Mouse (Mus musculus) liver (tissue): Measurements from ENCODE around the gene Homer3.

Experiments used
- DNase-seq: peaks from one replicate; pipeline ENCODE4 v3.0.0-alpha.2; 2020; ENCODE audit warnings: mixed read lengths

Gene Homer3

GRCm38 (mm10) chr8:70282603-70283135, at the start of gene Homer3:
Gene Homer3 (plus strand): TSS chr8:70282827.
- DNase-seq = peak; percentile 86

DNA sequence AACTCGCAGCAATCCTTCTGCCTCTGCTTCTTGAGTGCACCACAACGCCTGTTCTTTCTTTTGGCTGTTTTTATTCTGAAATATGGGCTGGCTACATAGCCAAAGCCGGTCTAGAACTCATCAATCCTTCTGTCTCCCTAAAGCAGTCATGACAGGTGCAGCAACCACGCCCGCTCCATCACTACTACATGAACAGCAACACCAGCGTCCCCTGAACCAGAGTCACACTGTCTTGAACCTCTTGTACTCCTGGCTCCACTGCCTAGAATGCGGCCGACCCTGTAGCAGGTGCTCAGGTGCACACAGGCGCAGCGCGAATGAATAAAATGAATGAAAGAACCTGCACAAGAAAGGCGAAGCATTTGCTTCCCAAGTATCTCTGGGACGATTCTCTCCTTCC, 49.0 kb upstream of the Homer3 start:
- DNase-seq = no peak

DNA sequence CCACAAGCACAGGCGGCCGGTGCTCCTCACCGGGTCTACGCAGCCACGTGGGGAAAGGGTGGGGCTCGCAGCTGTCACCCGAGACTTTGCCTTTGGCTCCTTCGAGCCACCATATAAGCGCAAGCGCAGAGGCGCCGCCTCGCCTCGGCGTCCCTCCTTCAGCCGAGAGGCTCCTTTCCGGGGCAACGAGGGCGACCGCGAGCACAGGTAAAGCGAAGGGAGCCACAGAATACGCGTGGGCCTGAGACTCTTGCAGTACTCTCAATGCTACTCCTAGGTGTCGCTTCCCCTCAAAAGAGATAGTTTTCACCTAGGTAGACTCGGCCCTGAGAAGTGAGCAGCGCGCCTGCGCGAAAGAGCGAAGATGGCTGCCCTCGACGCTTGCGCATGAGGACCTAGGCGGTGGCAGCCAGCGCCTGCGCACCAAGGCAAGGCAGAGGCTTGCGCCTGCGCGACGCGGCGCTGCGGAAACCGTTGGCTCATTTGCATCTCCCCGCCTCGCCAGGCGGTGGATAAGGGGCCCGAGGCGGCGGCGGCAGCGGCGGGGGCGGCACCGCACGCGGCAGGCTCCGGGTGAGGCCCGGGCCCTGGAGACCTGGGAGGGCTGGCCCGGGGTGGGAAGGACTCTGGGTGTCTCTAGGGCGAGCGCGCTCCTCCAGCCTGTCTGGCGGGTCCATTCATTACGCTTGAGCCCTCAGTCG, 48.4 kb upstream of the Homer3 start, which contains the start of the genes Sugp2 and Armc6:
Sugp2 (plus strand) TSS at position 147 of the 701 bp plus-strand sequence.
Armc6 (minus strand) TSS at position 387 of the 701 bp plus-strand sequence.
- DNase-seq = peak; percentile 97

DNA sequence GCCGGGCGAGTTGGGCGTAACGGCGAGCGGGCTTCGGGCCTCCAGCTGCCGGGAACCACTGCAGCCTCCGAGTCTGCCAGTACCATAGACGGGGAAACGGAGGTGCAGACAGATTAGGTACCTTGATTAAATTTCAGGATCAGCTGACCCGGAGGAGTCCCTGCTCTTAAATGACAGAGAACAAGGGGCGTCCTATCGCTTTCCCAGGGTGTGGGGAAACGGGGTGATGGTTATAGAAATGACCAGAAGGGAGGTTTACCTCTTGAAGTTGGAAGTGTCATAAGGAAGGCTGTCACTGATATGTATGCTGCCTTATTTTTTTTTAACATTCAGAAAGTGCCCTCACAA, 47.9 kb upstream of the Homer3 start:
- DNase-seq = no peak

DNA sequence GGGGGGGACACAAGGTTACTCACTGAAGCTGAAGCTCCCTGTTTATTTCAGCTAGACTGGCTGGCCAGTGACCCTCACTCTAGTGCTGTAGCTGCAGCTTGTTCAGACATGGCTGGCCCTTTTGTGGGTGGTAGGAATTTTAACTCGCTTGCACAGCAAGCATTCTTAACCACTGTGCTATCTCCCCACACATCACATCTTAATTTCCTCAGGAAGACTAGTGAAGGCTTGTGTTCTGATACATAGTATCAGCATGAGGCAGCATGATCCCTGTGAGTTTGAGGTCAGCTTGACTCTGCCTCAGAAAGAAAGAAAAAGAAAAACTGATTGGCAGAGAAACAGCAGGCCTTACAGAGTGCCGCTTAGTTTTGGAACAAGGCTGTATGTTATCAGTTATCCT, 44.8 kb upstream of the Homer3 start:
- no peak for DNase-seq

GRCm38 (mm10) chr8:70240642-70241041, 42.0 kb upstream of the Homer3 start:
- DNase-seq = no peak

DNA sequence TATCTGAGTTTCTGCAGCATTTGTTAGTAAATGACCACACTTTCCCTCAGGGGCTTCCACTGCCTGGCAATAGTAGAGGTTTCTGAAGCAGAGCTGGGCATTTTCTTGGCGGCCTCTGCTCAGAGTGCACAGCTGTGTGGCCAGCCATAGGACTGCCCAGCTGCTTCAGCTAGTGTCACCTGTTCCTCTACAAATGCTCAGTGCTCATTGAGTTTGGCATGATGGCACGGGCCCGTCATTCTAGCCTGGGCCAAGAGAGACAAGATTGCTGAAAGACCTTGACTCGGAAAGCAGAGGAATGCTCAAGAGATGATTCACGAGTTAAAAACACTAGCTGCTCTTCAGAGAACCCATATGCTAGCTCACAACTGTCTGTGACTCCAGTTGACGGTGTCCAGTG, 36.0 kb upstream of the Homer3 start:
- DNase-seq = no peak

DNA sequence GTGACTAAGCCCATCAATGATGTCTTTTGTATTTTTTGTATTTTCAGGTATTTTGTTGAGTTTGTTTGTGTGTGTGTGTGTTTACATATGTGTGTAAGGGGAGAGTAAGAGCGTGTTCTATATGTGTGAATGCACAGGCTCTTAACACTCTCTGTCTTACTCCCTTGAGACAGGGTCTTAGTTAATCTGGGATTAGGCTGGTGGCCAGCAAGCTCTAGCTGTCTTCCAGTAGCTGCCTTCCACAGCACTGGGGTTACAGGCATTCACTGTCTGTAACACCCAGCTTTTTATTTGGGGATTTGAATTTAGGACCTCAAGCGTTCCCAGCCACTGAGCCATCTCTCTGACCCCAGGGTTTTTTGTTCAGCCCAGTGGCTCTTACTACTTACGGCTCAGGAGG, 34.8 kb upstream of the Homer3 start:
- no peak for DNase-seq

- no peak for DNase-seq
Measured at GRCm38 (mm10) chr8:70254628-70255027, 28.0 kb upstream of the Homer3 start.

- DNase-seq = no peak
Measured at GRCm38 (mm10) chr8:70257456-70257855, 25.2 kb upstream of the Homer3 start.

GRCm38 (mm10) chr8:70258600-70258999, 24.0 kb upstream of the Homer3 start:
- no peak for DNase-seq

DNA sequence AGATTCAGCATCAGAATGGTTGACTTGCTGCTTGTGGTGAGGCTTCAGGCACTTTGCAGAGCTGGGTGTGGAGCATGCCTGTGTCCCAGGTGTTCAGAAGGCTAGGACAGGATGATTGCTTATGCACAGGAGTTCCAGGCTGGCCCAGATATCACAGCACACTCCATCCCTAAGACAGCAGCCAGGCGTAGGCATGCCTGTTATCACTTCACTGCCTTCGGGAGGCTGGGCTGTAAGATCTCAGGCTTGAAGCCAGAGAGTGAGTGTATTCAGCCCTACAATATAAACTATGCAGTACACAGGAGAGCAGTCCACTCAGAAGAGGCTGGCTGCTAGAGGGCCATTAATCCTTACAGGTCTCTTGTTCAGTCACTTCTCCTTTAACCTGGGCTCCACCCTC, 23.6 kb upstream of the Homer3 start:
- no peak for DNase-seq

- DNase-seq = no peak
Measured at GRCm38 (mm10) chr8:70267674-70268073, 15.0 kb upstream of the Homer3 start.

DNA sequence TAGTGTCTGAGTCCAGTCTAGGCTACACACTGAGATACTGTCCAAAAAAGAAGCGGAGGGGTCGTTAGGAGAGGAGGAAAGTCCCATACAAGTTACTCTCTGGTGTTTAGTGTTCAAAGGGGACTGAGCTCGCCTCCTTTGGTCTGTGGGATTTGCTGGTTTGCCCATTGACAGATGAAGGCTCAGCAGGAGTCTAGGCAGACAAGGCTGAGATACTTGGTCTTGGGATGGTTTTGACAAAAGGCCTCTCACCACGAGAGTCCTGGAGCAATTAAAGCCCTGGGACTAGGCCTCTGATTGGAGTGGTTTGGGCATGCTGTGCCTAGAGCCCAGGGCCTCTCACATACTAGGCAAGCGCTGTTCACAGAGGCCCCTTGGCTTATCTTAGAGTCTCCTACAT, 14.3 kb upstream of the Homer3 start:
- DNase-seq = no peak

DNA sequence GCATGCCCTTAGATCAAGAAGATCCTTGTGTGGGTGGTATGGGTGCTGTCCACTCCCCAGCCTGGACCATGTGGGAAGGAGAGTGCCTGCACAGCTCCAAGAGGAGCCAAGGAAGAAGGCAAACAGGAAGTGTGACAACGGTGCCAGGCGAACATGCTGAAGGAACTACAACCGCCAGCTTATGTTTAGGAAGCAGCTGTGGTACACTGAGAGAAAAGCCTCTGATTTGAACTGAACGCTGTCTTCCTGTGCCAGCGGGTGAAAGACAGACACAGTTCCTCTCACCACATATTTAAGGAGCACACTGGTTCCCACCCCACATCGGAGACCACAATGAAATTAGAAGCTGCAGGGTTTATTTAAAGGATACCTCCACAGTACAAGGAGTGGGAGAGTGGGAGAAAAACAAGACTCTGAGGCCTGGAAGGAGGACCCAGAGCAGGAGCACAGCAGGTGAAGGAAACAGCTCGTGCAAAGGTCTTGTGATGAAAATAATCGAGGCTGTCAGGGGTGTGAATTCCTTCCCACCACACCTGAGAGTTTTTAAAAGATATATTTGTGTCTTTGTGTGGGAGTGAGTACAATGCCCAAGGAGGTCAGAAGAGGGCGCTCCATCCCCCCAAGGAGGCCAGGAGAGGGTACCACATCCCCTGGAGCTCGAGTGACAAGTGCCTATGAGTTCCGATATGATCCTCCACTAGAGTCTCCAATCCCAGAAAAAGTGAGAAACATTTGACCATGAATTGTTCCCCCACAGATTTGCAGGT, 13.6 kb upstream of the Homer3 start:
- peak; percentile 40 for DNase-seq

DNA sequence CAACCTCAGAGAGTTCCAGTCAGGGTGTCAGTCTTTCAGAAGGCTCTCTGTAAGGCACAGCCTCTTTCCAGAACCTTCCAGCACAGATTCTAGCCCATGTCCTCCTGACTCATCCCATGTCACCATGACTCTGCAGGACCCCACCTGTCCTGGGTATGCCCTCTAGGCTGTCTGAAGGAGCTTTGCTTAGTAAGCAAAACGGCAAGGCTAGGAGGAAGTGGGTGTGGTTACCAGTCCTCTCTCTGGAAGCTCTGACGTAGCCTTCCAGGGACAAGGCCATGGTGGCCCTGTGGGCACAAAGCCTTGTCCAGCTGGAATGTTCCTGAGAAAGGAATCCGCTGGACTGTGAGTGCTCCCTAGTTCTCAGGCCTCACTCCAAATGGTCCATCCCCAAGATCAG, 9.7 kb upstream of the Homer3 start:
- peak; percentile 82 for DNase-seq

DNA sequence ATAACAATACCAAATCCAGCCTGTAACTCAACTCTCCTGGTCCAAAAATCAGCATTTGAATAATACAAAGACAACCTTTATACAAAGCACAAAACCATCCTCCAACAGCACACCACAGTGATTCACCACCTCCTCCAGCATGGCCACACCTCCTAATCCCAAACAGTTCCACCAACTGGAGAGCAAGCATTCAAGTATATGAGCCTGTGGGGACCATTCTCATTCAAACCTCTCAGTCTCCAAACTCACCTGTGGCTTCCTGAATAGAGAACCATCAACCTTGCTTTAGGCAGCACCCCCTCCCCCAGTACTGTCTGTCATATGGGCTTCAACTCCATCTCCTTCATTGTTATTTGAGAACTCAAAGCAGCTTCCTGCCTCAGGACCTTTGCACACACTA, 8.3 kb upstream of the Homer3 start:
- no peak for DNase-seq

GRCm38 (mm10) chr8:70276476-70276875, 6.2 kb upstream of the Homer3 start:
- DNase-seq = peak; percentile 36

DNA sequence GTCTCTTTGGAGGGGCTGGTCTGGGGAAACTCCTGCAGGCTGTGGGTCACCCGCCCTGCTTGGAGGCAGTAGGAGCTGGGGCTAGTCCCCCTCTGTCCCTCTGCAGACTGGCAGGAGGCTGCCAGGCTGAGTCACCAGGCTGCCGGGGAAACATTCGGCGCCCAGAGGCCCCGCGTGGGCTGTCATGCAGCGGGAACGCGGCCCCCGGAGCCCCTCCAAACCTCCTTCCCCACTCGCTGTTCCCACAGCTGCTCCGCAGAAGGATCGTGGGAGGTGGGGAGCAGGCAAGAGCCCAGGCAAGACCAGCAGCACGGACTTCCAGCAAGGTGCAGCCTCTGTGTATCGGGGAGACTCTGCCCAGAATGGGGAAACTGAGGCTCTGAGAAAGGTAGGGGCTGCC, 4.5 kb upstream of the Homer3 start:
- DNase-seq = no peak

DNA sequence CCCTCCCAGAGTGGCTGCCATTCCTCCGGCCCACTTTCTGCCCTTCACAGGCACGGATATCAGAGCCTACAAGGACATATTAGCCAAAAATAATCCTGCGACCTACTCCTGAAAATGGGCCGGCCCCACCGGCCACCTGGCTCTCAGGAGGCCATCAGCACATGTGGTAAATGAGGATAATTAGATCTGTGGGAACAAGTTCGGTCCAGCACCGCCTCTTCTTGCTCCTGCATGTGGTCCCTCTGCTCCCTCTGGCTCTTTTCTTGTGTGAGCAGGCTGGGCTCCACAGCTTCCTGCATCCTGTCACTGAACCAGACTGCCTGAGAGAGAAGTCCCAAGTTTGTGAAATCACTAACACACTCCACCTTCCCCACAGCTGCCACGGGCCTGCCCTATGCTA, 3.4 kb upstream of the Homer3 start:
- no peak for DNase-seq

- DNase-seq = no peak
Measured at GRCm38 (mm10) chr8:70281001-70281400, 1.6 kb upstream of the Homer3 start.

GRCm38 (mm10) chr8:70283136-70284077, 780 bp downstream of the Homer3 start:
- no peak for DNase-seq

GRCm38 (mm10) chr8:70284421-70284820, 1.8 kb downstream of the Homer3 start:
- no peak for DNase-seq
